Mouse (Mus musculus) hindbrain, postnatal 0 days (tissue): ENCODE results near the gene Gm20388. TPM values are rescaled to one million over a fixed set of nuclear protein-coding genes. Genes with fewer than 3 reads are reported as not detected.

Experiments
- ATAC-seq: fragments of 200-750 bp; cut with Nextera tagmentation; 2 replicates; pipeline ENCODE4 v1.8.0; 2017; ENCODE audit warnings: mild to moderate bottlenecking, moderate TSS enrichment, moderate library complexity
- DNase-seq: peaks from one replicate; pipeline ENCODE4 v3.0.0-alpha.2; 2015; ENCODE audit warnings: low spot score
- H3K27ac ChIP-seq: fragments of 300-500 bp; sonication (generic); 2 replicates; pipeline ENCODE4 v1.5.1; 2014; ENCODE audit warnings: mild to moderate bottlenecking
- H3K27me3 ChIP-seq: fragments of 300-500 bp; sonication (generic); 2 replicates; pipeline ENCODE4 v1.6.1; 2014; ENCODE audit warnings: low read length, mixed read lengths; ENCODE audit not compliant: insufficient read depth
- H3K36me3 ChIP-seq: fragments of 300-500 bp; sonication (generic); 2 replicates; pipeline ENCODE4 v1.6.1; 2014; ENCODE audit warnings: low read length, mixed read lengths; ENCODE audit not compliant: insufficient read depth
- H3K4me1 ChIP-seq: fragments of 300-500 bp; sonication (generic); 2 replicates; pipeline ENCODE4 v1.6.1; 2014; ENCODE audit warnings: antibody characterized with exemption, low read length, mixed read lengths; ENCODE audit not compliant: insufficient read depth
- H3K4me2 ChIP-seq: fragments of 300-500 bp; sonication (generic); 2 replicates; pipeline ENCODE4 v1.6.1; 2014; ENCODE audit warnings: low read depth, mild to moderate bottlenecking, low read length, moderate library complexity, mixed read lengths
- H3K4me3 ChIP-seq: fragments of 300-500 bp; sonication (generic); 2 replicates; pipeline ENCODE4 v1.5.1; 2014; ENCODE audit warnings: low read length
- H3K9ac ChIP-seq: fragments of 300-500 bp; sonication (generic); replicated peaks from 2 replicates; pipeline ENCODE4 v1.6.1; 2014; ENCODE audit warnings: mild to moderate bottlenecking, low read length, moderate library complexity, mixed read lengths
- H3K9me3 ChIP-seq: fragments of 300-500 bp; sonication (generic); 2 replicates; pipeline ENCODE4 v1.6.1; 2016; ENCODE audit warnings: low read length, mixed read lengths
- CTCF ChIP-seq: IDR thresholded peaks from 2 replicates; pipeline ENCODE4 v1.5.1; 2016; ENCODE audit warnings: antibody characterized with exemption, control low read depth, low read depth
- WGBS: fragments of 180-500 bp; shearing (Covaris S2); extraction: QIAGEN DNeasy Blood & Tissue Kit; methylation state at CpG from one replicate; pipeline ENCODE4 v1.1.7; 2014; 5-methylcytosine and 5-hydroxymethylcytosine counted together
- polyA plus RNA-seq: library from polyadenylated mRNA; unstranded; fragments of >200 nt; fragmentation: Nextera tagmentation; extraction: Ambion mirVana; gene quantifications from 2 replicates; pipeline ENCODE4 v1.2.1, GENCODE M21; 2015
- total RNA-seq: library from RNA; depleted of rRNA; stranded (reverse); fragments of >200 nt; gene quantifications from 2 replicates; pipeline ENCODE4 v1.2.3, GENCODE M21; 2014

Gene Gm20388
- total and polyA plus RNA-seq, 2 experiments from 2014 or later = 71.3 TPM; not detected in 1

DNA sequence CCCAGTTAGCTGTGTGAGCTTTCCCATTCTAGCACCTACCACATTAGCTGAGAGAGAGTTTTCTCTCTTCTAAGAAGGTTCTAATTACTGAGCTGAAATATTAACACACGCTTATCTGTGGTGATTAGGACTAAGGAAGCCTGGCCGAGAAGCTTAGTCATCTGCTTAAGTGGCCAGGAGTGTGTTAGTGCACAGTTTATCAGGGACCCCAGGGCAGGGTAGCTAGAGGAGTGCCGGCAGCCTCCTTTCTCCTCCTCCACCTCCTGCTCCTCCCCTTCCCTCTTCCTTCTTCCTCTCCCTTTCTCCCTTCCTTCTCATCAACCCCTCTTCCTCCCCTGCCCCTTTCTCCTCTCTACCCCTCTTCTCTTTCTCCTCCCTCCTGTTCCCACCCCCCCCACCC lies 4339.6 kb downstream of the Gm20388 start:
- no peak for TF ChIP-seq CTCF
- WGBS = 47% methylated on average over 3 of the region's 3 CpGs
- Histone ChIP-seq H3K4me2 (no peak overlapping the region), H3K27ac (no peak overlapping the region), H3K9me3 (no peaks in the 10 kb centered on the region), H3K4me3 (no peak overlapping the region), H3K27me3 (no peaks in the 10 kb centered on the region), H3K4me1 (no peaks in the 10 kb centered on the region), H3K36me3 (no peaks in the 10 kb centered on the region), H3K9ac (no peak overlapping the region)
- DNase-seq = no peak
- ATAC-seq = no peak

DNA sequence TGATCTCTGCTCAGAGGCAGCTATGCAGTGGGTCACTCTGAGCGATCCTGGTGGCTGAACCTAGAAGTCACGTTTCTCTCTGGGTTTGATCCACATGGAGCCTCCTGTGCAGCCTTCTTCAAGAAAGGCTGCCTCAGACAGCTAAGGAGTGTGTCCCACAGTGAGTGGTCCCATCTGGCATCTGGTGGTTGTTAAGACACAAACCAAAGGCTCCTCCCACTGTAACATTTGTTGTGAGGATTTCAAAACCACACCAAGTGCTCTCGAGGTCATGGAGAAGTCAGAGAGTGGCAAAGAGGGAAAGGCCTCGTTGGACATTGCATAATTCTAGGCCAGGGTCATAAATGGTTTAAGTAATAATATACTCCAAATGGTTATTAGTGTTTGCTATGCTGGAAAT lies 4340.1 kb downstream of the Gm20388 start:
- Histone ChIP-seq H3K4me3 (no peak overlapping the region), H3K27ac (no peak overlapping the region), H3K27me3 (no peaks in the 10 kb centered on the region), H3K4me2 (no peak overlapping the region), H3K9me3 (no peaks in the 10 kb centered on the region), H3K36me3 (no peaks in the 10 kb centered on the region), H3K4me1 (no peaks in the 10 kb centered on the region), H3K9ac (no peak overlapping the region)
- TF ChIP-seq CTCF = no peak
- WGBS = 27% methylated on average over 4 of the region's 4 CpGs
- ATAC-seq = no peak
- no peak for DNase-seq

DNA sequence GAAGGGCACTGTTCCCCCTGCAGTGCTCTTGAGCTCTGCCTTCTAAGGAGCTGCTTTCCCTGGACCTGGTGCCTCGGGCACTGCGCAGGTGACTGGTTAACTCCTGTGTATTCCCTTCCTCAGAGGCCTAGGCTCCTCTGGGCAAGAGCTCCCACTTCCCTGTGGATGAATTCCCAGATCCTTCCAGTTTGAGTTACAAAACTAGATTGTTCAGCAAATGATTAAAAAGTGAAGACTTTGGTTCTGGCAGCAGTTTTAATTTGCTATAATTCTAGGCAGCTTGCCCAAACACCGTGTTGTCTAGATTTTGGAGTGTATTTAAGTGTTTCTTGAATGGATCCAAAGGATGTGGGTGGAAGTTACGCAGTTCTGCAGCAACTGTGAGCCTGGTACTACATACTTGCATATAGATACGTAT lies 4341.9 kb downstream of the Gm20388 start:
- H3K4me3 ChIP-seq = no peak overlapping the region
- no peaks in the 10 kb centered on the region for H3K27me3 ChIP-seq
- DNase-seq = no peak
- H3K9me3 ChIP-seq = no peaks in the 10 kb centered on the region
- TF ChIP-seq CTCF = no peak
- WGBS = 74% methylated on average over 5 of the region's 5 CpGs
- H3K27ac ChIP-seq = no peak overlapping the region
- H3K36me3 ChIP-seq = no peaks in the 10 kb centered on the region
- H3K4me1 ChIP-seq = peaks cover 16% of the 10 kb centered on the region
- no peak for ATAC-seq
- H3K4me2 ChIP-seq = no peak overlapping the region
- H3K9ac ChIP-seq = no peak overlapping the region

GRCm38 (mm10) chr8:124253939-124254338 lies 4343.3 kb downstream of the Gm20388 start:
- DNase-seq (no peak), ATAC-seq (no peak)
- Histone ChIP-seq H3K4me2 (no peak overlapping the region), H3K36me3 (no peaks in the 10 kb centered on the region), H3K4me1 (peaks cover 24% of the 10 kb centered on the region), H3K4me3 (no peak overlapping the region), H3K27me3 (no peaks in the 10 kb centered on the region), H3K9me3 (no peaks in the 10 kb centered on the region), H3K9ac (no peak overlapping the region), H3K27ac (no peak overlapping the region)
- TF ChIP-seq CTCF = no peak
- WGBS = 88% methylated on average over 6 of the region's 6 CpGs

- Histone ChIP-seq H3K4me2 (no peak overlapping the region), H3K9ac (no peak overlapping the region), H3K36me3 (no peaks in the 10 kb centered on the region), H3K4me1 (peaks cover 30% of the 10 kb centered on the region), H3K9me3 (no peaks in the 10 kb centered on the region), H3K27ac (peak overlapping the region; percentile 56), H3K4me3 (no peak overlapping the region), H3K27me3 (no peaks in the 10 kb centered on the region)
- 41% methylated on average over 9 of the region's 9 CpGs for WGBS
- DNase-seq (peak; percentile 28), ATAC-seq (peak; percentile 16; the same call in 1 of the 2 replicates)
- TF ChIP-seq CTCF = no peak
Measured at GRCm38 (mm10) chr8:124256841-124257240, 4346.2 kb downstream of the Gm20388 start.

- H3K27me3 ChIP-seq = no peaks in the 10 kb centered on the region
- H3K9ac ChIP-seq = no peak overlapping the region
- ATAC-seq (peak; percentile 80), DNase-seq (peak; percentile 87)
- no peaks in the 10 kb centered on the region for H3K36me3 ChIP-seq
- peaks cover 30% of the 10 kb centered on the region for H3K4me1 ChIP-seq
- no peaks in the 10 kb centered on the region for H3K9me3 ChIP-seq
- H3K27ac ChIP-seq = peak overlapping the region; percentile 56
- 15% methylated on average over 10 of the region's 10 CpGs for WGBS
- H3K4me2 ChIP-seq = peak overlapping the region; percentile 21; the same call in 1 of the 2 replicates
- TF ChIP-seq CTCF = no peak
- no peak overlapping the region for H3K4me3 ChIP-seq
Measured at GRCm38 (mm10) chr8:124257363-124257762, 4346.7 kb downstream of the Gm20388 start.

DNA sequence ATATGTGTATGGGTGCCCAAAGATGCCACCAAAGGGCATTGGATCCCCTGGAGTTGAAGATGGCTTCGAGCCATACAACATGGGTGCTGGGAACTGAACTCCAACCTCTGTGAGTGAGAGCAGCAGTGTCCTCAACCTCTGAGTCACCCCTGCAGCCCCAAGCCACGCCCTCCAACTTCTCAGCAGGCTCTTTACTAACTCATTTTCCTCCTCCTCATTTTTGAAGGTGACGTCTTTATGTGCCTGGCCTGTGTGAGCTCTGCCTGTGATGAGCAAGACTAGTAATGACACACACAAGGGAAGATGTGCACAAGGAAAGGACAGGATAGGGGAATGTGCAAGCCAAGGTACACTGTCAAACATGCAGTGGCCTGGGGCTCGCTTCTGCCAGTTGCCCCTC lies 4348.5 kb downstream of the Gm20388 start:
- 88% methylated on average over 4 of the region's 4 CpGs for WGBS
- H3K4me2 ChIP-seq = no peak overlapping the region

More for the DNA sequence above, 4348.5 kb downstream of the Gm20388 start:
- no peaks in the 10 kb centered on the region for H3K36me3 ChIP-seq
- no peak for ATAC-seq
- DNase-seq = no peak
- H3K9ac ChIP-seq = no peak overlapping the region
- H3K4me3 ChIP-seq = no peak overlapping the region
- no peaks in the 10 kb centered on the region for H3K27me3 ChIP-seq
- TF ChIP-seq CTCF = no peak
- H3K27ac ChIP-seq = no peak overlapping the region
- peaks cover 38% of the 10 kb centered on the region for H3K4me1 ChIP-seq
- no peaks in the 10 kb centered on the region for H3K9me3 ChIP-seq
